Mouse (Mus musculus) heart, embryonic 16.5 days (tissue): ENCODE data around the gene Rapgef4. TPM values are rescaled to one million over a fixed set of nuclear protein-coding genes. Genes with fewer than 3 reads are reported as not detected.
A peak's percentile ranks its signal among the peaks of the same experiment; 100 is the strongest.

Experiments
- ATAC-seq: fragments of 200-750 bp; cut with Nextera tagmentation; replicated peaks from 2 replicates; pipeline ENCODE4 v1.8.0; 2017; ENCODE audit warnings: moderate number of reproducible peaks; ENCODE audit not compliant: insufficient read depth, low FRiP score; ENCODE audit errors: extremely low read depth
- H3K27ac ChIP-seq: fragments of 300-500 bp; sonication (generic); 2 replicates; pipeline ENCODE4 v1.5.1; 2014; ENCODE audit warnings: mild to moderate bottlenecking, low read length, control low read depth, moderate library complexity
- H3K27me3 ChIP-seq: fragments of 300-500 bp; sonication (generic); 2 replicates; pipeline ENCODE4 v1.6.1; 2014; ENCODE audit warnings: low read length, mixed read lengths; ENCODE audit not compliant: control insufficient read depth, insufficient read depth
- H3K36me3 ChIP-seq: fragments of 300-500 bp; sonication (generic); 2 replicates; pipeline ENCODE4 v1.6.1; 2014; ENCODE audit not compliant: control insufficient read depth, insufficient read depth
- H3K4me1 ChIP-seq: fragments of 300-500 bp; sonication (generic); 2 replicates; pipeline ENCODE4 v1.6.1; 2014; ENCODE audit warnings: low read length, mixed read lengths; ENCODE audit not compliant: control insufficient read depth, insufficient read depth
- H3K4me2 ChIP-seq: fragments of 300-500 bp; sonication (generic); 2 replicates; pipeline ENCODE4 v1.6.1; 2014; ENCODE audit warnings: low read depth, mild to moderate bottlenecking, control low read depth, low read length
- H3K4me3 ChIP-seq: fragments of 300-500 bp; sonication (generic); 2 replicates; pipeline ENCODE4 v1.5.1; 2014; ENCODE audit warnings: mild to moderate bottlenecking, control low read depth, low read length
- H3K9ac ChIP-seq: fragments of 300-500 bp; sonication (generic); 2 replicates; pipeline ENCODE4 v1.6.1; 2014; ENCODE audit warnings: low read length, control low read depth
- H3K9me3 ChIP-seq: fragments of 300-500 bp; sonication (generic); replicated peaks from 2 replicates; pipeline ENCODE4 v1.6.1; 2016; ENCODE audit warnings: low read length; ENCODE audit not compliant: control insufficient read depth
- WGBS: fragments of 180-500 bp; shearing (Covaris S2); extraction: QIAGEN DNeasy Blood & Tissue Kit; methylation state at CpG from one replicate; pipeline ENCODE4 v1.1.7; 2014; 5-methylcytosine and 5-hydroxymethylcytosine counted together
- polyA plus RNA-seq: library from polyadenylated mRNA; unstranded; fragments of >200 nt; fragmentation: Nextera tagmentation; extraction: Ambion mirVana; gene quantifications from 2 replicates; pipeline ENCODE4 v1.2.1, GENCODE M21; 2015

Rapgef4 gene
- polyA plus RNA-seq, 1 experiment from 2014 or later = 4.1 TPM

GRCm38 (mm10) chr2:72173844-72174243, 192.8 kb downstream of the Rapgef4 start:
- 63% methylated on average over 4 of the region's 4 CpGs for WGBS
- Histone ChIP-seq H3K27me3 (no peaks in the 10 kb centered on the region), H3K9me3 (no peaks in the 10 kb centered on the region), H3K27ac (no peak overlapping the region), H3K4me3 (no peak overlapping the region), H3K36me3 (no peaks in the 10 kb centered on the region), H3K9ac (no peak overlapping the region), H3K4me2 (no peak overlapping the region), H3K4me1 (peaks cover 34% of the 10 kb centered on the region)
- no peak for ATAC-seq

GRCm38 (mm10) chr2:72175536-72175935, 194.5 kb downstream of the Rapgef4 start:
- Histone ChIP-seq H3K4me1 (peaks cover 20% of the 10 kb centered on the region), H3K4me2 (no peak overlapping the region), H3K36me3 (no peaks in the 10 kb centered on the region), H3K9me3 (no peaks in the 10 kb centered on the region), H3K27ac (peak overlapping the region; percentile 44), H3K27me3 (no peaks in the 10 kb centered on the region), H3K9ac (peak overlapping the region; percentile 34; the same call in 1 of the 2 replicates), H3K4me3 (no peak overlapping the region)
- no peak for ATAC-seq
- WGBS = 51% methylated on average over 7 of the region's 7 CpGs

DNA sequence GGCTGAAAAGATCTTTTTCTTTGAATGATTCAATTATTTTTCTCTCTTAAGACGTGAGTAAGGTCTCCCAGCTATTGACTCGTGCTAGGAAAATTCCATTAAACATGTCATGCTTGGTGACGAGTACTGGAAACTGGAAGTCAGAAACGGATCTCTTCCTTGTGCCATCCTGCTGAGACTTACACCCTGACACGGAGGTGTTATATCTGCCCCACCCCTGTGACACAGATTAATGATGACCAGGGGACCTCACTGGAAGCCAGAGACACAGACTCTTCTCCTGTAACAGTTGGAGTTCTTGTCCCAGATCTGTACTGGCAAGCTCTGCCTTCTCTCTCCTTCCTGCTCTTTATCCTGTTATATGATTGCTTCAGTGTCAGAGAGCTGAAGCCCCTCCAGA, 194.9 kb downstream of the Rapgef4 start:
- 18% methylated on average over 5 of the region's 5 CpGs for WGBS
- Histone ChIP-seq H3K27ac (peak overlapping the region; percentile 44), H3K4me2 (no peak overlapping the region)

GRCm38 (mm10) chr2:72177214-72178023, 196.4 kb downstream of the Rapgef4 start:
- H3K27me3 ChIP-seq = no peaks in the 10 kb centered on the region
- no peak for ATAC-seq
- peaks cover 19% of the 10 kb centered on the region for H3K4me1 ChIP-seq
- no peak overlapping the region for H3K4me3 ChIP-seq
- H3K27ac ChIP-seq = no peak overlapping the region
- H3K4me2 ChIP-seq = no peak overlapping the region
- H3K9ac ChIP-seq = no peak overlapping the region
- 79% methylated on average over 6 of the region's 6 CpGs for WGBS
- H3K36me3 ChIP-seq = no peaks in the 10 kb centered on the region
- H3K9me3 ChIP-seq = no peaks in the 10 kb centered on the region

More for the DNA sequence above, 194.9 kb downstream of the Rapgef4 start:
- no peaks in the 10 kb centered on the region for H3K36me3 ChIP-seq
- peak overlapping the region; percentile 34; the same call in 1 of the 2 replicates for H3K9ac ChIP-seq
- H3K4me1 ChIP-seq = peaks cover 20% of the 10 kb centered on the region
- 0 out of 2 replicates have a peak, but pooled peaks have one; percentile 33 for ATAC-seq
- H3K27me3 ChIP-seq = no peaks in the 10 kb centered on the region
- H3K4me3 ChIP-seq = no peak overlapping the region
- no peaks in the 10 kb centered on the region for H3K9me3 ChIP-seq

DNA sequence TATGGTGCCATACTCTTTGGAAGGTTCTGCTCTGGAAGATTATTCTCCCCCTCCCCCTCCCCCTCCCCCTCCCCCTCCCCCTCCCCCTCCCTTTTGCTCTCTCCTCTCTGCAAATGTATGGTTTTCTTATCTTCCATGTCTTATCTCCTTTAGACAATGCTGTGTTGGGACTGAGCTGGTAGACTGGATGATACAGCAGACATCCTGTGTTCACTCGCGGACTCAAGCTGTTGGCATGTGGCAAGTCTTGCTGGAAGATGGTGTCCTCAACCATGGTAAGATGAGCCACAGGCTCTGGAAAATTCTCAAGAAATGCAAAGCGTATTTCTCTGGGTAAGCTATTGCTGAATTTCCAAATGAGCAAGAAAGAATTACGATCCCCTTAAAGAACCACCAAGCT, 197.0 kb downstream of the Rapgef4 start:
- no peak overlapping the region for H3K9ac ChIP-seq
- no peaks in the 10 kb centered on the region for H3K27me3 ChIP-seq
- H3K36me3 ChIP-seq = no peaks in the 10 kb centered on the region
- H3K4me2 ChIP-seq = no peak overlapping the region
- no peak for ATAC-seq
- no peak overlapping the region for H3K27ac ChIP-seq
- H3K4me3 ChIP-seq = no peak overlapping the region
- no peaks in the 10 kb centered on the region for H3K9me3 ChIP-seq
- H3K4me1 ChIP-seq = peaks cover 13% of the 10 kb centered on the region
- 65% methylated on average over 4 of the region's 4 CpGs for WGBS

DNA sequence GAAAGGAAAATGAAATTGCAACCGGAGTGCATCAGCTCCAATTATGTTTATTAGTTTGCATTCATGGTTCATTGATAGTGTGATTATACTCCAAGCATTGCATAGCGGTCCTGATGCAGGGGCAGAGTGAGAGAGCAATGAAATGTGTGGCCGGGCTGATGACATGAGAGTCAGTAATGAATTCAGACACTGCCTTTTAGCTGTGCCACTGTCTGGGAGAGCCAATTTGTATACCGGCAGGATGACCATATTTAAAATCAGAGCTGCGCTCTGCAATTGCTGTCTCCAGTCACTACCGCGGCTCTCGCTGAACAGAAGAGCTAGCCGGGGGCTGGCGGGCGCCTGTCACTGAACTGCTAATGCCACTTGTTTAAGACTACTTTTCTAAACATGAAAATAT, 197.5 kb downstream of the Rapgef4 start:
- Histone ChIP-seq H3K4me3 (no peak overlapping the region), H3K36me3 (no peaks in the 10 kb centered on the region), H3K4me1 (peaks cover 8% of the 10 kb centered on the region), H3K27me3 (no peaks in the 10 kb centered on the region), H3K9ac (no peak overlapping the region), H3K9me3 (no peaks in the 10 kb centered on the region), H3K4me2 (no peak overlapping the region), H3K27ac (no peak overlapping the region)
- 87% methylated on average over 11 of the region's 11 CpGs for WGBS
- ATAC-seq = no peak

DNA sequence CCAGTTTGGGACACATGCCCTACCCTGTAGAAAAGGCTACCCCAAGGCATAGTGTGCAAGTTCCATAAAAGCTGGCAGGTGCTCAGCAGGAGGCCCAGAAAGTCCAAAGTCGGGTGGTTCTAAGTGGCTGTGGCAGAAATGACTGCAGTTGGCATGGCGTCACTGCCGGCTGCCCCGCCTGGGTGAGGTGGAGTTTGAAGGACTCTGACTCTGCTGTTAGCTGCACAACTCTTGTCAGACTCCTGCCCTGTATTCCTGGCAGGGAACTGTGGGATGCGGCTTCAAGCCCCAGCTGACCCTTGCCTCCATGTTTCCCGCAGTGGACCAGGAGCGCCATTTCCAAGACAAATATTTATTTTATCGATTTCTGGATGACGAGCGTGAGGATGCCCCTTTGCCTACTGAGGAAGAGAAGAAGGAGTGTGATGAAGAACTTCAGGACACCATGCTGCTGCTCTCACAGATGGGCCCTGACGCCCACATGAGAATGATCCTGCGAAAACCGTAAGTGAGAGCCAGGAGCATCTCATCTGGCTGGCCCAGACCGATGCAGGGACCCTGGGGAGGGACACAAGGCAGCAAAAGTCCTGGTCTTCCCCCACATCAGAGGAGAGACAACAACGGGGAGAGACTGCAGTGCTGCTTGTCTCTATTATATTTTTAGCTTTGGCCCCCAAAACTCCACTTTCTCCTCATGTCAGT, 198.7 kb downstream of the Rapgef4 start:
- 88% methylated on average over 15 of the region's 15 CpGs for WGBS
- ATAC-seq = no peak

GRCm38 (mm10) chr2:72181443-72181842, 200.4 kb downstream of the Rapgef4 start:
- Histone ChIP-seq H3K9ac (no peak overlapping the region), H3K4me2 (no peak overlapping the region), H3K36me3 (no peaks in the 10 kb centered on the region), H3K27me3 (no peaks in the 10 kb centered on the region), H3K9me3 (no peaks in the 10 kb centered on the region), H3K4me3 (no peak overlapping the region), H3K27ac (no peak overlapping the region), H3K4me1 (no peaks in the 10 kb centered on the region)
- ATAC-seq = no peak
- WGBS = 81% methylated on average over 2 of the region's 2 CpGs

More for the DNA sequence above, 198.7 kb downstream of the Rapgef4 start:
- H3K4me3 ChIP-seq = no peak overlapping the region
- peaks cover 8% of the 10 kb centered on the region for H3K4me1 ChIP-seq
- no peak overlapping the region for H3K9ac ChIP-seq
- H3K36me3 ChIP-seq = no peaks in the 10 kb centered on the region
- no peaks in the 10 kb centered on the region for H3K27me3 ChIP-seq
- H3K27ac ChIP-seq = no peak overlapping the region
- no peaks in the 10 kb centered on the region for H3K9me3 ChIP-seq
- no peak overlapping the region for H3K4me2 ChIP-seq

- H3K4me2 ChIP-seq = no peak overlapping the region
- H3K4me1 ChIP-seq = peaks cover 5% of the 10 kb centered on the region; the same call in 1 of the 2 replicates
- no peaks in the 10 kb centered on the region for H3K27me3 ChIP-seq
- WGBS = 67% methylated on average over 3 of the region's 3 CpGs
- H3K9ac ChIP-seq = no peak overlapping the region
- ATAC-seq = no peak; the same call in 1 of the 2 replicates
- H3K9me3 ChIP-seq = no peaks in the 10 kb centered on the region
- H3K27ac ChIP-seq = no peak overlapping the region
- H3K4me3 ChIP-seq = no peak overlapping the region
- no peaks in the 10 kb centered on the region for H3K36me3 ChIP-seq
These were observed 202.7 kb downstream of the Rapgef4 start for GRCm38 (mm10) chr2:72183751-72184150.
